Mouse (Mus musculus): ENCODE measurements around the gene Olfr1504.
"Not testable (repeated sequence)": the region's sequence is repeated elsewhere in the genome, so short reads cannot be mapped to it uniquely, and the experiment has no call there.

Gene Olfr1504

DNA sequence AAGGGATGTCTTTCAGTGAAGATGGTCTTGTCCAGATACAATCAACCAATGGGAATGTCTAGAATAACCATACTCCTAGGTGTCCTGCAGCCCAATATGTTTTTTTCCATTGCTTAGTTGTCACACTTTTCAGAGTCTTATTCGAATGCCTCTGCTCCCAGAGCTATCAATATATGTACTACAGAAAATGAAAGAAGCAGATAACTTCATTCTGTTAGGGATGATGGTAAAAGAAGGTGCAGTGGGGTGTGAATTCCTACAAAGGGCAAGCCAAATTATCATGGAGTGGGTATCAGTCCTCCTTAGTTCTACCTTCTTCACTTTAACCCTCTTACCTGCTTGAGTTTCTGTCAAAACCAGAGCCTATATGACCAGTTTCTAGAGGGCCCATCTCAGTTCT is at the start of gene Olfr1504:
TSS of gene Olfr1504 (minus strand) at position 101 of the 400 bp plus-strand sequence.
- DNase-seq (ENCODE audit: low read depth, low spot score), result no peak

DNA sequence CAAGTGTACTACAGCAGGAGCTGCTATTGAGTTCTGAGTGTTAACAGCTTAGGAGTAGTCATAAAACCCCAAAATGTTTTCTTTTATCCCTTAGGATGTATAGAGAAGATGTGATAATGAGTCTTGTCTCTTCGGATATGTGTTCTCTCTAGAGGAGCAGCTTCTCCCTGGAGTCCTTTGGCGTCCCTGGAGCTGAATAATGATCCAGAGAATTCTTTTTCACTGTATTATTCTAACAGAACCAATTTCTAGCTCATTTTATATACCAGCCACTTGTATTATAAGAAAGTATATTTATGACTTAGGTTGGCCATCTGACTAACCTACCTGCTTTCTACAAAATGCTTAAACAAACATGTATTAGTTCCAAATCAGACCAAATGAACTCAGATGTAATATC is 15.5 kb upstream of the Olfr1504 start, which contains the start of gene Olfr1505:
TSS of gene Olfr1505 (plus strand) at position 301 of the 400 bp plus-strand sequence.
- DNase-seq (ENCODE audit: low read depth, low spot score), result no peak

DNA sequence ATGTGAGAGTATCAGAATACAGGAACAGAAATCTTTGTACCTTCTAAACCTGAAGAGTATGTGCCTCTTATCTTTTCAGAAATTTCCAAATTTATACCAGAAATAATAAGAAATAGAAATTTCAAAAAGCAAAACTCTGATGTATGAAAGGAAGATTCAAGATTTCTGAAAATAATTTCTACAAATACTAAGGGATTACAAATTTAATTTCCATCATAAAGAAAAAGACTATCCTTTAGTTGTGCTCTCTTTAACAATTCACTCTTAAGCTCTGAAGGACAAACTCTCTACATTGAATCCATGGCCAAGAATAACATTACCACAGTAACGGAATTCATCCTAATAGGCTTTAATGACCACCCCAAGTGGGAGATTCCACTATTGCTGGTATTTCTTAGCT is 36.2 kb downstream of the Olfr1504 start, which contains the start of gene Olfr1502:
TSS of gene Olfr1502 (plus strand) at position 301 of the 400 bp plus-strand sequence.
- DNase-seq (ENCODE audit: low read depth, low spot score), result no peak

DNA sequence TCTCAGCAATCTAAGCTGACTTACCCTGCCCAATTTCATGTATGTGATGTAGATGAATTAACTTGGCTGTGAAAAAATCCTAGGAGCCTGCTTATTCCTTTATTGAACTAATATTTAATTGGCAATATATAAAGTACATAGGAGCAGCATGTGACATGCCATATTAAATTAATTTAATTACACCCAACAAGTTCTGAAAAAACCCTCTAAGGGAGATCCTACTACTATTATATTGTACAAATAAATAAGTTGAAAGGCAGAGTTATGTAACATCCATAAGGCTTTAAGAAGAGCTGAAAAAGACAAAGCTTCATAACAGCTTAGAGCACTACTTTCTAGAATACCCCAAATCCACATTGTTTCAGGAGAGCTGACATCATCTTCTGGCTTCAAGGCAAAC is 47.1 kb downstream of the Olfr1504 start, which contains the start of gene Olfr1501:
TSS of gene Olfr1501 (minus strand) at position 101 of the 400 bp plus-strand sequence.
- DNase-seq (ENCODE audit: low read depth, low spot score), result not testable (repeated sequence)

Measured in brain, adult 2 months (tissue).